Mouse (Mus musculus) liver, adult 2 months (tissue): ENCODE data around the gene Slc39a11.

Experiments
- CTCF ChIP-seq: fragments of 200-500 bp; IDR thresholded peaks from 2 replicates; pipeline ENCODE4 v1.5.1; 2011; ENCODE audit warnings: low read depth, low read length, control low read depth
- POLR2A ChIP-seq: fragments of 200-500 bp; IDR thresholded peaks from 2 replicates; pipeline ENCODE4 v1.6.1; 2011; ENCODE audit warnings: low read length, control low read depth; ENCODE audit not compliant: insufficient read depth; ENCODE audit errors: extremely low read depth

GRCm38 (mm10) chr11:113654561-113655270, 4.8 kb upstream of the Slc39a11 start:
- TF ChIP-seq CTCF = no peak
- no peak for TF ChIP-seq POLR2A
